Comparison of ENCODE assay signal across 27 mouse cellular contexts in the genomic region with DNA sequence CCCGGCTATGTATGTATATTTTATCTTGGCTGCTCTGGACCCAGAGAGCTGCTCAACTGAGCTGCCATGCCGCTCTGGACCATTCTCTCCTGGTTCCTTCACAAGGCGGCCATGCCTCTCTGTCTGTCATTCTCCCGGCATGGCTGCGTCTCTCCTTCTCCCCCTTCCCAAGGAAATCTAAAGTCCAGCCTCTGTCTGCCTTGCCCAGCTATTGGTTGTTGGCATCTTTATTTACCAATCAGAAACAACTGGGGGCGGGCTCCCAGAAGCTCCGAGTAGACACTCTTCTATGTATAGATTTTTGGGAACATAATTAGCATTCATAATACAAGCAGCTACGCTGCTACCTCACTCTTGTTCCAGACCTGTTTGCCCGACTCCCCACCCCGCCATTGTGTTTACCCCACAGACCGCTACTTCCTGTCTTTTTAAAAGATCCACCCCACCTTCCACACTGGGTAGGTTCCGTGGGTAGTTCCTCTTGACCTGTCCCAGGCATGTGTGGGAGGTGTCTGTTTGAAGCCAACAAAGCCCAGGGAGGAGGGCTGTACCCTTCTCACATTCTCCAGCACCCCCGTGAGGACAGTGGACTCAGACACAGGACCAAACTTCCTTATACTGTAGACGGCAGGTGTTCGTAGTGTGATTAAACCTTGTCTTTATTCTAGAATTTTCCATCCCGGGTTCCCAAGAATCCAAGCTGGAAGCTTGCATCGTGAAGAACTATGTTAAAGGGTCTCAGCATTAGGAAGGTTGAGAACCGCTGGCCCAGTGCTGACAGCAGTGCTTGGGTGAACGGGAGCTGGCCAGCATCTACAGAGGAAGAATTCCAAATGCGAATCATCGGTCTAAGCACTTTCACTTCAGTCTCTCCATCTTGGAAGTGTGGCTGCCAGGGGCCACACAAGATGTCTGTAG.
DNase-seq lines count a peak whose midpoint lies in the region; ATAC-seq and TF ChIP-seq lines count a peak whose summit lies in the region.
"Had no signal": no experiment of that assay in that cellular context is flagged by ENCODE, and none has a peak within 500 bp of the region (broad histone marks: within the 10 kb centered on the region; RNA-seq: fewer than 3 reads in every experiment).

No protein-coding gene starts in this region.

- TF ChIP-seq POLR2A in testis, adult 2 months (IDR thresholded peaks at IDR 0.05; ENCODE audit: control insufficient read depth, low read depth, low read length) = no peak

- peaks cover 2% of the 10 kb centered on the region; the same call in 1 of the 2 replicates for H3K4me1 ChIP-seq in testis, adult 2 months (ENCODE audit: control insufficient read depth, insufficient read depth, low read length)

- H3K27me3 ChIP-seq in testis, adult 2 months (ENCODE audit: control insufficient read depth, insufficient read depth, low read length) = no peaks in the 10 kb centered on the region
- H3K27me3 ChIP-seq: embryonic facial prominence, embryonic 15.5 days; hindbrain, embryonic 12.5 days had no signal

- ATAC-seq in granulocyte monocyte progenitor cell, adult 5-6 weeks (replicated peaks; ENCODE audit: poor library complexity, severe bottlenecking) = peak; percentile 37
- ATAC-seq: activated CD4-positive, CD25-positive, alpha-beta regulatory T cell, adult 4 months; CD4-positive, CD25-positive, alpha-beta regulatory T cell, adult 4 months; forebrain, embryonic 14.5 days; hindbrain, postnatal 0 days had no signal

- no peaks in the 10 kb centered on the region for H3K36me3 ChIP-seq in testis, adult 2 months (ENCODE audit: control insufficient read depth, insufficient read depth, low read length)
- H3K36me3 ChIP-seq: embryonic facial prominence, embryonic 15.5 days; forebrain, embryonic 10.5 days; G1E; hindbrain, embryonic 12.5 days had no signal

- no peak overlapping the region for H3K27ac ChIP-seq in testis, adult 2 months (ENCODE audit: control insufficient read depth, insufficient read depth, low read depth, low read length)
- H3K27ac ChIP-seq: embryonic facial prominence, embryonic 15.5 days; forebrain, embryonic 10.5 days; gastrocnemius, adult 2 months; hindbrain, embryonic 12.5 days; hindbrain, postnatal 0 days had no signal

- H3K4me3 ChIP-seq in testis, adult 2 months (ENCODE audit: control insufficient read depth, low read depth, low read length) = peak overlapping the region; percentile 20
- H3K4me3 ChIP-seq: embryonic facial prominence, embryonic 15.5 days; erythroblast, embryonic 14.5 days; forebrain, embryonic 10.5 days; gastrocnemius, adult 2 months; hindbrain, embryonic 12.5 days had no signal

- no peak for TF ChIP-seq CTCF in testis, adult 2 months (IDR thresholded peaks at IDR 0.05; ENCODE audit: control insufficient read depth, insufficient read depth, insufficient replicate concordance, low read depth, low read length)

- no peak for DNase-seq in testis, postnatal 14 days (ENCODE audit: low spot score)
- peak; percentile 45 for DNase-seq in NIH3T3 (ENCODE audit: low read depth)
- no peak for DNase-seq in layer of hippocampus, adult 8-10 months (ENCODE audit: low spot score in 2 of 2)
- no peak for DNase-seq in adrenal gland, postnatal 4 days (ENCODE audit: low spot score in 2 of 2)
- no peak for DNase-seq in kidney, adult 11 months
- DNase-seq: adrenal gland, postnatal 25 days; B cell, adult 2 months; cerebellum, adult 2 months; cerebellum, postnatal 10 days; embryo, embryonic 11 days; gastrocnemius, adult 2 months; gastrocnemius, postnatal 25 days; heart, adult 11 months; heart, postnatal 10 days; heart, postnatal 4 days; kidney, adult 18-20 months had no signal
